Mouse (Mus musculus) CH12.LX (cell line): ENCODE measurements at regions not wholly inside any gene's neighbourhood (a gene's known extent, or its start where the extent isn't known, plus 50 kb on each side); places are given as distances from the start of the nearest gene placed in this dataset.

Source experiments
- DNase-seq: peaks from one replicate; pipeline ENCODE4 v3.0.0-alpha.2; 2013; ENCODE audit errors: extremely low read depth
- H3K27ac ChIP-seq: 2 replicates; pipeline ENCODE4 v1.5.1; 2012; ENCODE audit warnings: low read depth, mild to moderate bottlenecking, control low read depth, moderate library complexity; ENCODE audit not compliant: insufficient read depth
- H3K27me3 ChIP-seq: replicated peaks from 2 replicates; pipeline ENCODE3; 2012; ENCODE audit warnings: inconsistent platforms
- H3K36me3 ChIP-seq, 2 experiments: replicated peaks in 1 of 2; 2 replicates each; pipeline versions ENCODE3 to v1.6.1; 2012; ENCODE audit warnings: inconsistent platforms in 1 of 2, low read length in 1 of 2, mild to moderate bottlenecking in 1 of 2, mixed read lengths in 1 of 2, moderate library complexity in 1 of 2; ENCODE audit not compliant: control insufficient read depth in 1 of 2, insufficient read depth in 1 of 2
- H3K4me1 ChIP-seq, 2 experiments: 2 replicates each; pipeline ENCODE4 v1.6.1; 2012; ENCODE audit warnings: inconsistent platforms in 1 of 2, moderate library complexity in 1 of 2; ENCODE audit not compliant: insufficient read depth in 2 of 2, control insufficient read depth in 1 of 2
- H3K4me2 ChIP-seq: 2 replicates; pipeline ENCODE4 v1.6.1; 2012; ENCODE audit warnings: low read depth, mild to moderate bottlenecking, control low read depth; ENCODE audit not compliant: poor library complexity, insufficient read depth, severe bottlenecking
- H3K4me3 ChIP-seq, 3 experiments: fragments of 150-350 bp in 1 of 3; sonication (generic) in 1 of 3; replicated peaks in 1 of 3; 2 replicates each; pipeline versions ENCODE3 to v1.5.1; 2011 to 2012; ENCODE audit warnings: low read depth in 2 of 3, low read length in 2 of 3, mild to moderate bottlenecking in 2 of 3, moderate library complexity in 2 of 3, control low read depth in 1 of 3, improper control_type of control experiment in 1 of 3, inconsistent platforms in 1 of 3, mixed read lengths in 1 of 3; ENCODE audit not compliant: poor library complexity in 1 of 3
- H3K79me2 ChIP-seq: replicated peaks from 2 replicates; pipeline ENCODE4 v1.6.1; 2012; ENCODE audit warnings: mild to moderate bottlenecking, moderate library complexity; ENCODE audit not compliant: control insufficient read depth, poor library complexity, insufficient read depth, severe bottlenecking; ENCODE audit errors: extremely low read depth
- H3K9ac ChIP-seq: 2 replicates; pipeline ENCODE4 v1.6.1; 2012; ENCODE audit warnings: low read depth, mild to moderate bottlenecking, control low read depth, moderate library complexity; ENCODE audit not compliant: insufficient read depth
- H3K9me3 ChIP-seq: replicated peaks from 2 replicates; pipeline ENCODE3; 2012; ENCODE audit warnings: low read length, inconsistent platforms, mixed read lengths
- CHD2 ChIP-seq: IDR thresholded peaks from 2 replicates; pipeline ENCODE4 v1.6.1; 2011; ENCODE audit warnings: low read length, improper control_type of control experiment
- E2F4 ChIP-seq: IDR thresholded peaks from 2 replicates; pipeline ENCODE4 v1.6.1; 2011; ENCODE audit warnings: low read depth, low read length, improper control_type of control experiment; ENCODE audit not compliant: insufficient replicate concordance
- ETS1 ChIP-seq: conservative IDR thresholded peaks from 2 replicates; pipeline ENCODE4 v1.6.1; 2012; ENCODE audit warnings: low read depth, mild to moderate bottlenecking, inconsistent platforms, low read length, improper control_type of control experiment, moderate library complexity
- HCFC1 ChIP-seq: IDR thresholded peaks from 2 replicates; pipeline ENCODE4 v1.6.1; 2012; ENCODE audit warnings: low read depth, mild to moderate bottlenecking, inconsistent platforms, low read length, improper control_type of control experiment
- IRF4 ChIP-seq: IDR thresholded peaks from 2 replicates; pipeline ENCODE4 v1.6.1; 2014; ENCODE audit warnings: low read depth, mild to moderate bottlenecking, inconsistent platforms, low read length, improper control_type of control experiment
- MAX ChIP-seq: IDR thresholded peaks from 2 replicates; pipeline ENCODE4 v1.6.1; 2011; ENCODE audit warnings: low read length, improper control_type of control experiment
- MAZ ChIP-seq: IDR thresholded peaks from 2 replicates; pipeline ENCODE4 v1.6.1; 2012; ENCODE audit warnings: low read depth, mild to moderate bottlenecking, inconsistent platforms, low read length, improper control_type of control experiment, moderate library complexity
- MEF2A ChIP-seq: IDR thresholded peaks from 2 replicates; pipeline ENCODE4 v1.6.1; 2014; ENCODE audit warnings: low read depth, mild to moderate bottlenecking, inconsistent platforms, low read length, improper control_type of control experiment, borderline replicate concordance
- MXI1 ChIP-seq: IDR thresholded peaks from 2 replicates; pipeline ENCODE4 v1.6.1; 2011; ENCODE audit warnings: mild to moderate bottlenecking, low read depth, low read length, improper control_type of control experiment
- NRF1 ChIP-seq: IDR thresholded peaks from 2 replicates; pipeline ENCODE4 v1.6.1; 2014; ENCODE audit warnings: low read depth, mild to moderate bottlenecking, inconsistent platforms, low read length, improper control_type of control experiment, moderate library complexity
- POLR2A ChIP-seq: IDR thresholded peaks from 2 replicates; pipeline ENCODE4 v1.6.1; 2011; ENCODE audit warnings: low read depth, mild to moderate bottlenecking, improper control_type of control experiment, low read length
- POLR2AphosphoS2 ChIP-seq: IDR thresholded peaks from 2 replicates; pipeline ENCODE4 v1.6.1; 2011; ENCODE audit warnings: low read depth, low read length, improper control_type of control experiment
- SIN3A ChIP-seq: IDR thresholded peaks from 2 replicates; pipeline ENCODE4 v1.6.1; 2012; ENCODE audit warnings: low read length, improper control_type of control experiment, inconsistent platforms
- SMC3 ChIP-seq: IDR thresholded peaks from 2 replicates; pipeline ENCODE4 v1.6.1; 2011; ENCODE audit warnings: low read depth, low read length, improper control_type of control experiment
- TCF12 ChIP-seq: IDR thresholded peaks from 2 replicates; pipeline ENCODE4 v1.6.1; 2014; ENCODE audit warnings: low read depth, mild to moderate bottlenecking, inconsistent platforms, low read length, improper control_type of control experiment
- USF1 ChIP-seq: IDR thresholded peaks from 2 replicates; pipeline ENCODE4 v1.6.1; 2014; ENCODE audit warnings: low read depth, mild to moderate bottlenecking, inconsistent platforms, low read length, improper control_type of control experiment
- ZNF384 ChIP-seq: IDR thresholded peaks from 2 replicates; pipeline ENCODE4 v1.6.1; 2012; ENCODE audit warnings: low read depth, low read length, improper control_type of control experiment, inconsistent platforms
- dilution Hi-C: fragments of 300-500 bp; cut with MboI; formaldehyde crosslinking; loops from 2 replicates; pipeline ENCODE4 v1.14.3; 2020; ENCODE audit warnings: low sequenced_read_pairs; ENCODE audit not compliant: extremely low pct_unique_long_range_greater_than_20kb, extremely low pct_ligation_motif_present
- in situ Hi-C: fragments of 300-500 bp; cut with MboI; formaldehyde crosslinking; loops from 3 replicates; pipeline ENCODE4 v1.14.3; 2019; ENCODE audit warnings: low sequenced_read_pairs, low pct_ligation_motif_present, low pct_unique_long_range_greater_than_20kb, mixed read lengths

DNA sequence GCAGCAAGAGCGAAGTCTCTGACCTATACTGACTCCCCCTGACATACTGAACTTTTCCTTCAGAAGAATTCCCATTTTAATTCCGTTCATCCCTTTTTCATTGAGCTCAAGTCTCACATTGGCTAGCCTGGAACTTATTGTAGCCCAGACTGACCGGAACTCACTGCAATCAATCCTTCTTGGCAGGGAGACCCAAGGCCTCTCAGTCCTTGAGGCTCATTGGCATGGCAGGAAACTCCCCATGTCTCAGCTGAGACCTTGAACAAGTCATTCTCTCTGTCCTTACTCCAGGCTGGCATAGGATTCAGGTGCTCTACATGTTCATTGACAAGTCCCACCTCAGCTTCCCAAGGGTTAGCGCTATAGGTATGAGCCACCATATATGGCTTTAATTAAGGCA, 345.9 kb downstream of the Gm21750 start:
- Histone ChIP-seq H3K9me3 (no peaks in the 10 kb centered on the region), H3K4me1 (no peaks in the 10 kb centered on the region)
- no peak for TF ChIP-seq NRF1
- TF ChIP-seq CHD2 = no peak
- TF ChIP-seq ZNF384 = no peak
- TF ChIP-seq POLR2A = no peak
- TF ChIP-seq SMC3 = no peak
- TF ChIP-seq E2F4 = no peak
- TF ChIP-seq SIN3A = no peak
- no peak for TF ChIP-seq MXI1
- no peak for TF ChIP-seq MAZ
- no peak for TF ChIP-seq HCFC1
- no peak for TF ChIP-seq ETS1
- TF ChIP-seq, all 38 proteins: peak for 0
- dilution Hi-C loops = no loop called here
- Histone ChIP-seq H3K79me2 (no peaks in the 10 kb centered on the region), H3K4me3 (no peak overlapping the region), H3K36me3 (no peaks in the 10 kb centered on the region), H3K27me3 (no peaks in the 10 kb centered on the region), H3K27ac (no peak overlapping the region), H3K4me2 (no peak overlapping the region), H3K9ac (no peak overlapping the region)
- in situ Hi-C loops = no loop called here
- DNase-seq = no peak

DNA sequence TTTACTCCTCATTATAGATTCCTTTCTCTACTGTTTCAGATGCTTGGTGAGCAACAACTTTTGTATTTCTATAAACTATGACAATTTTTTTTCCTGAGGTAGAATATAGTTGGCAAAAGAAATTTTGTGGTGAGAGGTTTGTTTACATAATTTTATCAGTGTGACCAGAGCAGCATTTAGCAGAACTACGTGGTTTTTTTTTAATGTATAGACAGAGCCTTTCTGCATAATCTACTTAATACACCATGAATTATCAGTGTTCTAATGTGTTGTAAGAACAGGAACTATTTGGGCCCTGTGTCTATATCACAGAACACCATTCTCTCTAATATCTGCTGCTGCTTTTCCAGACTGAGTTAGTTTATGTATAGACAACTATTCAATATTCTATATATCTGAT, 350.5 kb downstream of the Gm21750 start:
- dilution Hi-C loops = no loop called here
- Histone ChIP-seq H3K9ac (no peak overlapping the region), H3K9me3 (no peaks in the 10 kb centered on the region), H3K36me3 (no peaks in the 10 kb centered on the region), H3K79me2 (no peaks in the 10 kb centered on the region), H3K4me1 (no peaks in the 10 kb centered on the region), H3K4me3 (no peak overlapping the region), H3K4me2 (no peak overlapping the region), H3K27ac (no peak overlapping the region), H3K27me3 (no peaks in the 10 kb centered on the region)
- no peak for TF ChIP-seq ETS1
- TF ChIP-seq MXI1 = no peak
- TF ChIP-seq USF1 = no peak
- no peak for TF ChIP-seq MAX
- TF ChIP-seq MEF2A = no peak
- no peak for TF ChIP-seq POLR2AphosphoS2
- TF ChIP-seq TCF12 = no peak
- no peak for TF ChIP-seq SIN3A
- no peak for TF ChIP-seq CHD2
- no peak for TF ChIP-seq IRF4
- in situ Hi-C loops = no loop called here
- no peak for DNase-seq
